Mouse (Mus musculus): Measurements from ENCODE around the gene Cga. TPM values are rescaled to one million over a fixed set of nuclear protein-coding genes. Genes with fewer than 3 reads are reported as not detected.

Cga gene
- polyA plus RNA-seq (2015; fragmentation: Nextera tagmentation; extraction: Ambion mirVana), result not detected in 2 replicates

DNA sequence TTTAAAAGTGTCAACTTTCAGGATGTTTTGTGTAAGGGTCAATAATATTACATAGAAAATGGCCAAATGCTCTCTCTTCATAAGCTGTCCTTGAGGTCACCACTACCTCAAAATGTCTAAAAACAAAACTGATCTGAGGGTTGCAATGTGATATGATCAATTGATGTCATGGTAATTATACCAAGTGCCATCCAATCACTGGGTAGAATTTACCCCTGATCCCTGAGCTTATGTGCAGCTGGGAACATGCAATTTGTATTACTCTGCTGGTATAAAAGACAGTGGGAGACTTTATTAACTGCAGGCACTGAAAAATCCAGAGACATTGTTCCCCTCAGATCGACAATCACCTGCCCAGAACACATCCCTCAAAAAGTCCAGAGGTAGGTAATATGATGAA, at the start of gene Cga:
TSS of gene Cga (plus strand) at position 301 of the 400 bp plus-strand sequence.
- peaks cover 4% of the 10 kb centered on the region; the same call in 1 of the 2 replicates for H3K4me1 ChIP-seq (ENCODE audit: control insufficient read depth, insufficient read depth, low read length)
- ATAC-seq (replicated peaks; ENCODE audit: extremely low read depth, insufficient read depth, low FRiP score), result no peak
- H3K4me3 ChIP-seq (ENCODE audit: low read length), result no peak within 1 kb of the TSS
- H3K27me3 ChIP-seq (ENCODE audit: control insufficient read depth, insufficient read depth, low read length), result peaks cover 7% of the 10 kb centered on the region
- H3K27ac ChIP-seq (ENCODE audit: low read length), result no peak within 1 kb of the TSS
- WGBS, result 76% methylated on average over 1 of the region's 1 CpGs
- H3K36me3 ChIP-seq (ENCODE audit: control insufficient read depth, insufficient read depth), result no peaks in the 10 kb centered on the region
- H3K4me2 ChIP-seq (ENCODE audit: low read depth, low read length), result no peak within 1 kb of the TSS
- no peaks in the 10 kb centered on the region for H3K9me3 ChIP-seq (replicated peaks; ENCODE audit: control insufficient read depth, low read length)
- no peak within 1 kb of the TSS for H3K9ac ChIP-seq (ENCODE audit: low read length)

- H3K27me3 ChIP-seq (ENCODE audit: control insufficient read depth, insufficient read depth, low read length), result no peaks in the 10 kb centered on the region
- H3K4me1 ChIP-seq (ENCODE audit: control insufficient read depth, insufficient read depth, low read length), result peaks cover 6% of the 10 kb centered on the region
- no peak overlapping the region for H3K27ac ChIP-seq (ENCODE audit: low read length)
- WGBS, result 91% methylated on average over 1 of the region's 1 CpGs
- H3K36me3 ChIP-seq (ENCODE audit: control insufficient read depth, insufficient read depth), result peaks cover 4% of the 10 kb centered on the region
- no peaks in the 10 kb centered on the region for H3K9me3 ChIP-seq (replicated peaks; ENCODE audit: control insufficient read depth, low read length)
- H3K9ac ChIP-seq (ENCODE audit: low read length), result no peak overlapping the region
- no peak overlapping the region for H3K4me2 ChIP-seq (ENCODE audit: low read depth, low read length)
- no peak overlapping the region for H3K4me3 ChIP-seq (ENCODE audit: low read length)
- no peak for ATAC-seq (replicated peaks; ENCODE audit: extremely low read depth, insufficient read depth, low FRiP score)
Observed at GRCm38 (mm10) chr4:34843839-34844238, 49.7 kb upstream of the Cga start.

- 0 out of 2 replicates have a peak, but pooled peaks cover 2% of the 10 kb centered on the region for H3K9me3 ChIP-seq (replicated peaks; ENCODE audit: control insufficient read depth, low read length)
- H3K9ac ChIP-seq (ENCODE audit: low read length), result no peak overlapping the region
- H3K27me3 ChIP-seq (ENCODE audit: control insufficient read depth, insufficient read depth, low read length), result no peaks in the 10 kb centered on the region
- no peak overlapping the region for H3K27ac ChIP-seq (ENCODE audit: low read length)
- H3K4me3 ChIP-seq (ENCODE audit: low read length), result no peak overlapping the region
- peaks cover 6% of the 10 kb centered on the region for H3K4me1 ChIP-seq (ENCODE audit: control insufficient read depth, insufficient read depth, low read length)
- H3K4me2 ChIP-seq (ENCODE audit: low read depth, low read length), result no peak overlapping the region
- ATAC-seq (replicated peaks; ENCODE audit: extremely low read depth, insufficient read depth, low FRiP score), result no peak
- peaks cover 5% of the 10 kb centered on the region; the same call in 1 of the 2 replicates for H3K36me3 ChIP-seq (ENCODE audit: control insufficient read depth, insufficient read depth)
- 88% methylated on average over 6 of the region's 6 CpGs for WGBS
Observed at GRCm38 (mm10) chr4:34847679-34848309, 45.8 kb upstream of the Cga start.

- ATAC-seq (replicated peaks; ENCODE audit: extremely low read depth, insufficient read depth, low FRiP score), result no peak
- Histone ChIP-seq H3K36me3 (ENCODE audit: control insufficient read depth, insufficient read depth) (peaks cover 13% of the 10 kb centered on the region), H3K27ac (ENCODE audit: low read length) (no peak overlapping the region), H3K27me3 (ENCODE audit: control insufficient read depth, insufficient read depth, low read length) (no peaks in the 10 kb centered on the region), H3K9ac (ENCODE audit: low read length) (no peak overlapping the region), H3K4me1 (ENCODE audit: control insufficient read depth, insufficient read depth, low read length) (no peaks in the 10 kb centered on the region), H3K4me3 (ENCODE audit: low read length) (no peak overlapping the region), H3K4me2 (ENCODE audit: low read depth, low read length) (no peak overlapping the region), H3K9me3 (replicated peaks; ENCODE audit: control insufficient read depth, low read length) (0 out of 2 replicates have a peak, but pooled peaks cover 2% of the 10 kb centered on the region)
- 96% methylated on average over 2 of the region's 2 CpGs for WGBS
Observed at GRCm38 (mm10) chr4:34850156-34850555, 43.4 kb upstream of the Cga start.

DNA sequence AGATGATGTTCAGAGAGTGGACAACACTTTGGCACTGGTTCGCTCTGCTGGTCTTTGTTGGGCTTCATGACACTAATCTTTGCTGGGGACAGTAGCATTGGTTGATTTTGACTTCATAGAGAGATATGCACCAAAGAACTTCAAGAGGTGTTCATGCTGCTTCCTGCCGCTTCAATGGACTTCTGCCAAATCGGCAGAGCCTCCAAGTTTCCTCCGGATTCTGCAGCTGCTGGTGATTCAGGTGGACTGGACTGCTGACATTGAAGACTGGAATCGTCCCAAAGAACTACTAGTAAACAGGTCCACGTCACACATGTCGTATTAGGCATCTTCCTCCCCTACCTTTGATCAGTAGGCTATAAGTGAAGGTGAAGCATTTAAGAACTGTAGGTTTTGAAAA, 41.5 kb upstream of the Cga start:
- H3K4me2 ChIP-seq (ENCODE audit: low read depth, low read length), result no peak overlapping the region
- no peak for ATAC-seq (replicated peaks; ENCODE audit: extremely low read depth, insufficient read depth, low FRiP score)
- no peak overlapping the region for H3K27ac ChIP-seq (ENCODE audit: low read length)
- no peaks in the 10 kb centered on the region for H3K4me1 ChIP-seq (ENCODE audit: control insufficient read depth, insufficient read depth, low read length)
- no peak overlapping the region for H3K9ac ChIP-seq (ENCODE audit: low read length)
- H3K4me3 ChIP-seq (ENCODE audit: low read length), result no peak overlapping the region
- no peaks in the 10 kb centered on the region for H3K27me3 ChIP-seq (ENCODE audit: control insufficient read depth, insufficient read depth, low read length)
- WGBS, result 81% methylated on average over 7 of the region's 7 CpGs
- peaks cover 13% of the 10 kb centered on the region for H3K36me3 ChIP-seq (ENCODE audit: control insufficient read depth, insufficient read depth)
- 0 out of 2 replicates have a peak, but pooled peaks cover 2% of the 10 kb centered on the region for H3K9me3 ChIP-seq (replicated peaks; ENCODE audit: control insufficient read depth, low read length)

- H3K9ac ChIP-seq (ENCODE audit: low read length), result no peak overlapping the region
- H3K4me1 ChIP-seq (ENCODE audit: control insufficient read depth, insufficient read depth, low read length), result peaks cover 15% of the 10 kb centered on the region
- H3K27ac ChIP-seq (ENCODE audit: low read length), result no peak overlapping the region
- peaks cover 13% of the 10 kb centered on the region for H3K36me3 ChIP-seq (ENCODE audit: control insufficient read depth, insufficient read depth)
- 39% methylated on average over 1 of the region's 1 CpGs for WGBS
- no peaks in the 10 kb centered on the region for H3K27me3 ChIP-seq (ENCODE audit: control insufficient read depth, insufficient read depth, low read length)
- H3K9me3 ChIP-seq (replicated peaks; ENCODE audit: control insufficient read depth, low read length), result no peaks in the 10 kb centered on the region
- H3K4me3 ChIP-seq (ENCODE audit: low read length), result no peak overlapping the region
- no peak for ATAC-seq (replicated peaks; ENCODE audit: extremely low read depth, insufficient read depth, low FRiP score)
- no peak overlapping the region for H3K4me2 ChIP-seq (ENCODE audit: low read depth, low read length)
Observed at GRCm38 (mm10) chr4:34855966-34856365, 37.6 kb upstream of the Cga start.

- no peaks in the 10 kb centered on the region for H3K27me3 ChIP-seq (ENCODE audit: control insufficient read depth, insufficient read depth, low read length)
- H3K4me3 ChIP-seq (ENCODE audit: low read length), result no peak overlapping the region
- H3K4me1 ChIP-seq (ENCODE audit: control insufficient read depth, insufficient read depth, low read length), result peaks cover 15% of the 10 kb centered on the region
- WGBS, result 76% methylated on average over 3 of the region's 3 CpGs
- no peak overlapping the region for H3K27ac ChIP-seq (ENCODE audit: low read length)
- H3K36me3 ChIP-seq (ENCODE audit: control insufficient read depth, insufficient read depth), result peaks cover 3% of the 10 kb centered on the region
- H3K4me2 ChIP-seq (ENCODE audit: low read depth, low read length), result no peak overlapping the region
- no peak overlapping the region for H3K9ac ChIP-seq (ENCODE audit: low read length)
- no peaks in the 10 kb centered on the region for H3K9me3 ChIP-seq (replicated peaks; ENCODE audit: control insufficient read depth, low read length)
- ATAC-seq (replicated peaks; ENCODE audit: extremely low read depth, insufficient read depth, low FRiP score), result peak; percentile 10; the same call in 1 of the 2 replicates
Observed at GRCm38 (mm10) chr4:34858903-34859302, 34.7 kb upstream of the Cga start.

DNA sequence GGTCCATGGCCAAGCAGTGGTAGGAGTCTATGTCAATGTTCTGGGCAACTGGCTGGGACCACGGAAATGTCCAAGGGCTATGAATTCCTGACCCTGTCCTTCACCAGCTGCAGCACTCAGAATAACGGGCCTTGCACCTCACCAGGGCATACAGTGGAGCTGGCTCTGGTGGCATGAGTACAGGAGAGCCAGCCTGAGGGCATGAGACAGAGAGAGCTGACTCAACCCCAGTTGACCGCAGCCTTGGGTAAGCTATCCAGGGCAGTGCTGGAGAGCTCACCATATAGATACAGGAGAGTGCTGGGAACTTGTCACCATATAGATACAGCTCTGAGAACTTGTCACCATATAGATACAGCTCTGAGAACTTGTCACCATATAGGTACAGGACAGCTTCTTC, 34.2 kb upstream of the Cga start:
- Histone ChIP-seq H3K27ac (ENCODE audit: low read length) (no peak overlapping the region), H3K27me3 (ENCODE audit: control insufficient read depth, insufficient read depth, low read length) (no peaks in the 10 kb centered on the region), H3K9me3 (replicated peaks; ENCODE audit: control insufficient read depth, low read length) (no peaks in the 10 kb centered on the region), H3K4me3 (ENCODE audit: low read length) (no peak overlapping the region), H3K9ac (ENCODE audit: low read length) (no peak overlapping the region), H3K4me1 (ENCODE audit: control insufficient read depth, insufficient read depth, low read length) (peaks cover 15% of the 10 kb centered on the region), H3K36me3 (ENCODE audit: control insufficient read depth, insufficient read depth) (no peaks in the 10 kb centered on the region), H3K4me2 (ENCODE audit: low read depth, low read length) (no peak overlapping the region)
- 77% methylated on average over 3 of the region's 3 CpGs for WGBS
- peak; percentile 41; the same call in 1 of the 2 replicates for ATAC-seq (replicated peaks; ENCODE audit: extremely low read depth, insufficient read depth, low FRiP score)

DNA sequence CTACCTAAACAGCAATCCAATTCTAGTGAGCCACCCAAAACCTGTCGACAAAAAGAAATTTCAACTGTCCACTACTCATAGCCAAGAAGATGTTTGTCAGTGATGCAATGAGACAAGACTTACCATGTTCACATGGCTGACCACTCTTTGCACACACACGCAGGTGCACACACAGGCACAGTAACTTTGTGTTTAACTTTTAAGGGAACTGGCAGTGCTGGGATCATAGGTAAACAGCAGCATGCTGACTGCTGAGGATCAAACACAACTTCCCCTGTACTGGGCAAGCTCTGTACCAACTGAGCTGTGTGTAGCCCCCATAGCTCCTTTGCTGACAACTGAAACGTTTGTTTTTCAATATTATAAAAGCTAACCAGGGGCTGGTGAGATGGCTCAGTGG, 32.1 kb upstream of the Cga start:
- peaks cover 15% of the 10 kb centered on the region for H3K4me1 ChIP-seq (ENCODE audit: control insufficient read depth, insufficient read depth, low read length)
- H3K4me3 ChIP-seq (ENCODE audit: low read length), result no peak overlapping the region
- no peak overlapping the region for H3K9ac ChIP-seq (ENCODE audit: low read length)
- no peaks in the 10 kb centered on the region for H3K36me3 ChIP-seq (ENCODE audit: control insufficient read depth, insufficient read depth)
- no peaks in the 10 kb centered on the region for H3K27me3 ChIP-seq (ENCODE audit: control insufficient read depth, insufficient read depth, low read length)
- WGBS, result 87% methylated on average over 3 of the region's 3 CpGs
- H3K4me2 ChIP-seq (ENCODE audit: low read depth, low read length), result no peak overlapping the region
- no peaks in the 10 kb centered on the region for H3K9me3 ChIP-seq (replicated peaks; ENCODE audit: control insufficient read depth, low read length)
- ATAC-seq (replicated peaks; ENCODE audit: extremely low read depth, insufficient read depth, low FRiP score), result no peak
- no peak overlapping the region for H3K27ac ChIP-seq (ENCODE audit: low read length)

Data from heart, embryonic 16.5 days (tissue).